ENCODE assay signal across 8 mouse cellular contexts in the genomic region with DNA sequence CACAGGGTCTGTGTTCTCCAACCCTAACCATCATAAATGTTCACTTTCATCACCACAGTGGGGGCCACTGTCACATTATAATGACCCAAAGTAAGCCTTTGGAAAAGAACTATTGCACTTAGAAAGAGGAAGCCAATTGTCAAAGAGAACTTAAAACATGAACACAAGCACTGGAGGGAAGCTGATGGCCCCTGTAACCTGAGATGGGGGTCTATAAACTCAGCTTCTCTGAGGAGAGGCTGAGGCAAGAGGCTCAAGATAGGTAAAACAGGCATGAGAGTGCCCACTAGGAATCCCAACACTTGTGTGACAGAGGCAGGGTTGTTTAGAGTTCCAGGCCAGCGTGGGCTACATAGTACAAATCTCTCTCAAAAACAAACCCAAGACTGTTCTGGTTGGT. TPM values are rescaled to one million over a fixed set of nuclear protein-coding genes. Genes with fewer than 3 reads are reported as not detected.
DNase-seq lines count a peak whose midpoint lies in the region; ATAC-seq and TF ChIP-seq lines count a peak whose summit lies in the region.

No protein-coding gene starts in this region.

- peak overlapping the region; percentile 99 for H3K27ac ChIP-seq in layer of hippocampus, adult 2 months
- H3K27ac ChIP-seq in embryonic facial prominence, embryonic 13.5 days = peak overlapping the region; percentile 91
- peak overlapping the region; percentile 98 for H3K27ac ChIP-seq in hindbrain, embryonic 15.5 days (replicated peaks)
- peak overlapping the region; percentile 82 for H3K27ac ChIP-seq in midbrain, postnatal 0 days (ENCODE audit: low read depth, low read length)

- no peak for DNase-seq in layer of hippocampus, adult 2 months (ENCODE audit: low spot score in 2 of 2)
- no peak for DNase-seq in layer of hippocampus, postnatal 25 days (ENCODE audit: extremely low spot score in 1 of 2, low spot score in 1 of 2)
- peak; percentile 2 for DNase-seq in midbrain, postnatal 0 days (ENCODE audit: low spot score)
- DNase-seq in urinary bladder, postnatal 10 days (ENCODE audit: low spot score) = no peak
- DNase-seq in urinary bladder, adult 18-20 months (ENCODE audit: low spot score in 2 of 2) = no peak
- no peak for DNase-seq in retina, embryonic 14.5 days (ENCODE audit: low spot score)

- H3K27me3 ChIP-seq in embryonic facial prominence, embryonic 13.5 days = no peaks in the 10 kb centered on the region
- no peaks in the 10 kb centered on the region for H3K27me3 ChIP-seq in hindbrain, embryonic 15.5 days
- no peaks in the 10 kb centered on the region for H3K27me3 ChIP-seq in midbrain, postnatal 0 days (ENCODE audit: insufficient read depth, low read length)

- H3K4me2 ChIP-seq in embryonic facial prominence, embryonic 13.5 days = peak overlapping the region; percentile 56
- peak overlapping the region; percentile 78 for H3K4me2 ChIP-seq in hindbrain, embryonic 15.5 days
- H3K4me2 ChIP-seq in midbrain, postnatal 0 days (ENCODE audit: low read depth, low read length, poor library complexity, severe bottlenecking) = peak overlapping the region; percentile 61

- TF ChIP-seq CTCF in layer of hippocampus, adult 2 months (conservative IDR thresholded peaks at IDR 0.05) = no peak
- TF ChIP-seq CTCF in midbrain, postnatal 0 days (IDR thresholded peaks at IDR 0.05) = no peak

- H3K9me3 ChIP-seq in embryonic facial prominence, embryonic 13.5 days = no peaks in the 10 kb centered on the region
- no peaks in the 10 kb centered on the region for H3K9me3 ChIP-seq in hindbrain, embryonic 15.5 days
- no peaks in the 10 kb centered on the region for H3K9me3 ChIP-seq in midbrain, postnatal 0 days (ENCODE audit: low read length)

- H3K4me3 ChIP-seq in layer of hippocampus, adult 2 months = peak overlapping the region; percentile 85
- peak overlapping the region; percentile 66 for H3K4me3 ChIP-seq in embryonic facial prominence, embryonic 13.5 days
- peak overlapping the region; percentile 67 for H3K4me3 ChIP-seq in hindbrain, embryonic 15.5 days
- H3K4me3 ChIP-seq in midbrain, postnatal 0 days (ENCODE audit: low read depth, low read length) = peak overlapping the region; percentile 63

- H3K9ac ChIP-seq in embryonic facial prominence, embryonic 13.5 days = no peak overlapping the region
- peak overlapping the region; percentile 74; the same call in 1 of the 2 replicates for H3K9ac ChIP-seq in hindbrain, embryonic 15.5 days
- H3K9ac ChIP-seq in midbrain, postnatal 0 days (replicated peaks; ENCODE audit: low read length, poor library complexity, severe bottlenecking) = peak overlapping the region; percentile 84

- 41% methylated on average over 1 of the region's 1 CpGs for WGBS in embryonic facial prominence, embryonic 13.5 days
- WGBS in hindbrain, embryonic 15.5 days = 66% methylated on average over 1 of the region's 1 CpGs
- 45% methylated on average over 1 of the region's 1 CpGs for WGBS in midbrain, postnatal 0 days

- ATAC-seq in embryonic facial prominence, embryonic 13.5 days (ENCODE audit: insufficient number of reproducible peaks, insufficient read depth, low FRiP score, low TSS enrichment, low read depth) = no peak
- no peak for ATAC-seq in hindbrain, embryonic 15.5 days (ENCODE audit: low FRiP score, low read depth)
- no peak for ATAC-seq in midbrain, postnatal 0 days (ENCODE audit: low FRiP score)

- no peaks in the 10 kb centered on the region for H3K36me3 ChIP-seq in embryonic facial prominence, embryonic 13.5 days
- no peaks in the 10 kb centered on the region for H3K36me3 ChIP-seq in hindbrain, embryonic 15.5 days
- H3K36me3 ChIP-seq in midbrain, postnatal 0 days (ENCODE audit: insufficient read depth, low read length) = no peaks in the 10 kb centered on the region

- peaks cover 10% of the 10 kb centered on the region for H3K4me1 ChIP-seq in embryonic facial prominence, embryonic 13.5 days
- peaks cover 12% of the 10 kb centered on the region for H3K4me1 ChIP-seq in hindbrain, embryonic 15.5 days (replicated peaks)
- no peaks in the 10 kb centered on the region for H3K4me1 ChIP-seq in midbrain, postnatal 0 days (ENCODE audit: insufficient read depth, low read length)

RNA-seq across cellular contexts. Expression of gene Atg10, which starts 0.7 kb away (rescaled TPM):
- total RNA-seq in layer of hippocampus, adult 2 months (2021) = 10 to 100 TPM; 15.3 to 17.2 TPM
- total RNA-seq in layer of hippocampus, postnatal 25 days (2021) = 10 to 100 TPM; 14.2 to 15.3 TPM
- 22.3 and 24.0 TPM in 2 replicates for polyA plus RNA-seq in embryonic facial prominence, embryonic 13.5 days (2015; fragmentation: Nextera tagmentation; extraction: Ambion mirVana)
- polyA plus RNA-seq in hindbrain, embryonic 15.5 days (2015; fragmentation: Nextera tagmentation; extraction: Ambion mirVana) = 13.6 and 15.3 TPM in 2 replicates
- 3.2 and 3.8 TPM in 2 replicates for total RNA-seq in midbrain, postnatal 0 days (2014; rRNA removed)
- 12.3 and 13.2 TPM in 2 replicates for polyA plus RNA-seq in midbrain, postnatal 0 days (2015; fragmentation: Nextera tagmentation; extraction: Ambion mirVana)
